Mouse (Mus musculus): Measurements from ENCODE around the gene Mvk. TPM values are rescaled to one million over a fixed set of nuclear protein-coding genes. Genes with fewer than 3 reads are reported as not detected.

Gene Mvk
- total and polyA plus RNA-seq, 3 experiments = 33.5 to 37.7 TPM; not detected in 1

GRCm38 (mm10) chr5:114418541-114418940 is 25.5 kb upstream of the Mvk start:
- peak; percentile 18 for DNase-seq (ENCODE audit: low read depth, low spot score)

GRCm38 (mm10) chr5:114421561-114422298 is 22.3 kb upstream of the Mvk start:
- Histone ChIP-seq H3K9me3 (replicated peaks; ENCODE audit: insufficient read depth, low read length) (no peaks in the 10 kb centered on the region), H3K4me3 (ENCODE audit: control insufficient read depth in 1 of 2, insufficient read depth in 1 of 2, low read depth in 2 of 2, low read length in 2 of 2) (no peak overlapping the region), H3K27ac (ENCODE audit: control insufficient read depth, low read depth, low read length) (no peak overlapping the region), H3K36me3 (ENCODE audit: control insufficient read depth in 1 of 2, insufficient read depth in 2 of 2, low read length in 2 of 2) (no peaks in the 10 kb centered on the region; a peak in 1 of 4 replicates), H3K79me2 (ENCODE audit: control insufficient read depth, insufficient read depth, low read length, poor library complexity) (no peaks in the 10 kb centered on the region), H3K9ac (ENCODE audit: control insufficient read depth, low read depth, low read length, poor library complexity, severe bottlenecking) (no peak overlapping the region), H3K27me3 (ENCODE audit: control insufficient read depth in 1 of 2, insufficient read depth in 2 of 2, low read length in 2 of 2) (no peaks in the 10 kb centered on the region), H3K4me1 (ENCODE audit: control insufficient read depth in 1 of 2, insufficient read depth in 2 of 2, low read length in 2 of 2) (no peaks in the 10 kb centered on the region)
- no peak for DNase-seq (ENCODE audit: low read depth, low spot score)
- TF ChIP-seq SMC3 (IDR thresholded peaks at IDR 0.05; ENCODE audit: low read depth, low read length) (no peak), KAT2A (conservative IDR thresholded peaks at IDR 0.05; ENCODE audit: low read depth, low read length) (no peak), ELF1 (IDR thresholded peaks at IDR 0.05; ENCODE audit: low read depth, low read length) (no peak), EP300 (IDR thresholded peaks at IDR 0.05; ENCODE audit: low read depth in 1 of 2, low read length in 2 of 2) (no peak), ZNF384 (IDR thresholded peaks at IDR 0.05; ENCODE audit: low read depth, low read length) (no peak), ZKSCAN1 (IDR thresholded peaks at IDR 0.05; ENCODE audit: low read depth, low read length) (no peak), MEF2A (IDR thresholded peaks at IDR 0.05; ENCODE audit: extremely low read depth, insufficient replicate concordance, low read depth, low read length, poor library complexity, severe bottlenecking) (no peak), CHD1 (IDR thresholded peaks at IDR 0.05; ENCODE audit: low read depth, low read length) (no peak), TAL1 (IDR thresholded peaks at IDR 0.05; ENCODE audit: low read length) (no peak), JUND (IDR thresholded peaks at IDR 0.05; ENCODE audit: low read depth, low read length) (no peak), ZC3H11A (IDR thresholded peaks at IDR 0.05; ENCODE audit: low read depth, low read length) (no peak), POLR2AphosphoS5 (IDR thresholded peaks at IDR 0.05; ENCODE audit: borderline replicate concordance, low read depth, low read length) (no peak), MAZ (IDR thresholded peaks at IDR 0.05; ENCODE audit: low read depth, low read length) (no peak), POLR2AphosphoS2 (IDR thresholded peaks at IDR 0.05; ENCODE audit: low read length) (no peak), SIN3A (IDR thresholded peaks at IDR 0.05; ENCODE audit: low read length) (no peak)

More at GRCm38 (mm10) chr5:114418541-114418940, 25.5 kb upstream of the Mvk start:
- Histone ChIP-seq H3K9ac (ENCODE audit: control insufficient read depth, low read depth, low read length, poor library complexity, severe bottlenecking) (no peak overlapping the region), H3K36me3 (ENCODE audit: control insufficient read depth in 1 of 2, insufficient read depth in 2 of 2, low read length in 2 of 2) (no peaks in the 10 kb centered on the region; a peak in 1 of 4 replicates), H3K4me1 (ENCODE audit: control insufficient read depth in 1 of 2, insufficient read depth in 2 of 2, low read length in 2 of 2) (no peaks in the 10 kb centered on the region), H3K27ac (ENCODE audit: control insufficient read depth, low read depth, low read length) (no peak overlapping the region), H3K4me3 (ENCODE audit: control insufficient read depth in 1 of 2, insufficient read depth in 1 of 2, low read depth in 2 of 2, low read length in 2 of 2) (no peak overlapping the region), H3K9me3 (replicated peaks; ENCODE audit: insufficient read depth, low read length) (no peaks in the 10 kb centered on the region), H3K79me2 (ENCODE audit: control insufficient read depth, insufficient read depth, low read length, poor library complexity) (no peaks in the 10 kb centered on the region), H3K27me3 (ENCODE audit: control insufficient read depth in 1 of 2, insufficient read depth in 2 of 2, low read length in 2 of 2) (no peaks in the 10 kb centered on the region)
- peak; percentile 24; the same call in 1 of the 2 replicates for TF ChIP-seq SMC3 (IDR thresholded peaks at IDR 0.05; ENCODE audit: low read depth, low read length)
- TF ChIP-seq CTCF (IDR thresholded peaks at IDR 0.05 in 2 of 3, conservative IDR thresholded peaks at IDR 0.05 in 1 of 3; ENCODE audit: control insufficient read depth in 1 of 3, insufficient read depth in 1 of 3, low read depth in 2 of 3, low read length in 3 of 3, poor library complexity in 1 of 3, severe bottlenecking in 1 of 3) = peak; percentile 45 to 60 (median 46)
- no peak; the same call in none of the 2 replicates for TF ChIP-seq RAD21 (IDR thresholded peaks at IDR 0.05; ENCODE audit: low read depth, low read length)

Data from MEL (cell line).